36 mouse cellular contexts compared by ENCODE assay signal in the genomic region with DNA sequence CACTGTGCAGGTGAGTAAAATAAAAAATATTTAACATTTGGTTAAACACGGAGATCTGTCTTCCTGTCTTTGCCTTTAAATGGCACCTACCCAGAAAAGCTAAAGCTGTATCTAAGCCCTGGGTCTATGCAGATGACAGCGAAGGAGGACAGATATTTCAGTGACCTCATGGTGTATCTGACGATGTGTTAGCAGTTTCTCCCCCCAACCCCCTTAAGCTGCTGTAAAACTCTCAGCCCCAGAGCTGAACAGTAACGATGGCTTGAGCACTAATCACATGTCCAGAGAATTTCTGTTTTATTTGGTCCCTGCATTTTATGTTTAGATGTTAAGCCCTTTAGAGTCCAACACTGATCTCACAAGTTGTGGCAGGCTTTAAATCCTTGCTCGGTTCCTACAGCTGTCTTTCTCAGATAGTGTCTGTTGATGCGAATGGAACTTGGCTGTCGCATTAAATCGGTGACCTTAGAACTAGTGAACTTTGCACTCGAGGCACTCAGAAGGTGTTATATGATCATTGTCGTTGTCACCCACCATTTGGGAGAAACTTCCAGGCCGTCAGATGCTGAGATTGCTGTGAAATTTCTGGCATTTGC. TPM values are rescaled to one million over a fixed set of nuclear protein-coding genes. Genes with fewer than 3 reads are reported as not detected.
DNase-seq lines count a peak whose midpoint lies in the region; ATAC-seq and TF ChIP-seq lines count a peak whose summit lies in the region.
"Had no signal": no experiment of that assay in that cellular context is flagged by ENCODE, and none has a peak within 500 bp of the region (broad histone marks: within the 10 kb centered on the region; RNA-seq: fewer than 3 reads in every experiment).

No protein-coding gene starts in this region.

- H3K9ac ChIP-seq in heart, embryonic 12.5 days, result no peak overlapping the region
- no peak overlapping the region for H3K9ac ChIP-seq in lung, embryonic 14.5 days
- no peak overlapping the region for H3K9ac ChIP-seq in midbrain, embryonic 11.5 days (ENCODE audit: low read length)
- H3K9ac ChIP-seq in midbrain, embryonic 14.5 days (replicated peaks; ENCODE audit: low read length), result no peak overlapping the region
- H3K9ac ChIP-seq: forebrain, embryonic 12.5 days; forebrain, postnatal 0 days; hindbrain, embryonic 12.5 days; intestine, embryonic 15.5 days; liver, embryonic 14.5 days; midbrain, embryonic 15.5 days; neural tube, embryonic 15.5 days had no signal

- H3K27me3 ChIP-seq in heart, embryonic 12.5 days (replicated peaks), result no peaks in the 10 kb centered on the region
- H3K27me3 ChIP-seq in lung, embryonic 14.5 days (ENCODE audit: insufficient read depth, low read length), result no peaks in the 10 kb centered on the region
- no peaks in the 10 kb centered on the region for H3K27me3 ChIP-seq in midbrain, embryonic 11.5 days (ENCODE audit: control insufficient read depth, insufficient read depth, low read length)
- H3K27me3 ChIP-seq in midbrain, embryonic 14.5 days (ENCODE audit: control insufficient read depth, insufficient read depth, low read length), result no peaks in the 10 kb centered on the region
- H3K27me3 ChIP-seq: CH12.LX; hindbrain, embryonic 12.5 days; intestine, embryonic 15.5 days; midbrain, embryonic 15.5 days; neural tube, embryonic 15.5 days had no signal

- no peak overlapping the region for H3K4me3 ChIP-seq in heart, embryonic 12.5 days
- no peak overlapping the region for H3K4me3 ChIP-seq in lung, embryonic 14.5 days (ENCODE audit: low read depth, low read length)
- H3K4me3 ChIP-seq in midbrain, embryonic 11.5 days (ENCODE audit: low read depth, low read length), result no peak overlapping the region
- no peak overlapping the region for H3K4me3 ChIP-seq in midbrain, embryonic 14.5 days (replicated peaks; ENCODE audit: low read depth, low read length)
- H3K4me3 ChIP-seq: forebrain, embryonic 12.5 days; hindbrain, embryonic 12.5 days; intestine, embryonic 15.5 days; layer of hippocampus, adult 2 months; left cerebral cortex, adult 2 months; midbrain, embryonic 15.5 days; neural tube, embryonic 15.5 days had no signal

- no peak for ATAC-seq in heart, embryonic 12.5 days (ENCODE audit: insufficient number of reproducible peaks, low FRiP score)
- peak; percentile 87 for ATAC-seq in lung, embryonic 14.5 days (ENCODE audit: insufficient read depth)
- ATAC-seq in midbrain, embryonic 11.5 days (ENCODE audit: low FRiP score), result no peak
- ATAC-seq in midbrain, embryonic 14.5 days (ENCODE audit: low FRiP score, low TSS enrichment), result no peak
- ATAC-seq: activated CD4-positive, CD25-positive, alpha-beta regulatory T cell, adult 4 months; forebrain, postnatal 0 days; hindbrain, postnatal 0 days; intestine, embryonic 15.5 days; midbrain, embryonic 15.5 days had no signal

- WGBS in heart, embryonic 12.5 days, result 34% methylated on average over 11 of the region's 11 CpGs
- 37% methylated on average over 11 of the region's 11 CpGs for WGBS in lung, embryonic 14.5 days
- 82% methylated on average over 11 of the region's 11 CpGs for WGBS in midbrain, embryonic 11.5 days
- 83% methylated on average over 11 of the region's 11 CpGs for WGBS in midbrain, embryonic 14.5 days

- peaks cover 8% of the 10 kb centered on the region; the same call in 1 of the 2 replicates for H3K4me1 ChIP-seq in heart, embryonic 12.5 days (replicated peaks)
- H3K4me1 ChIP-seq in lung, embryonic 14.5 days (ENCODE audit: insufficient read depth), result no peaks in the 10 kb centered on the region
- peaks cover 2% of the 10 kb centered on the region; the same call in 1 of the 2 replicates for H3K4me1 ChIP-seq in midbrain, embryonic 11.5 days (ENCODE audit: control insufficient read depth, insufficient read depth, low read length)
- 0 out of 2 replicates have a peak, but pooled peaks cover 3% of the 10 kb centered on the region for H3K4me1 ChIP-seq in midbrain, embryonic 14.5 days (ENCODE audit: control insufficient read depth, insufficient read depth, low read length)
- H3K4me1 ChIP-seq: intestine, embryonic 15.5 days; midbrain, embryonic 15.5 days; neural tube, embryonic 15.5 days had no signal

- H3K9me3 ChIP-seq in heart, embryonic 12.5 days (replicated peaks), result no peaks in the 10 kb centered on the region
- no peaks in the 10 kb centered on the region for H3K9me3 ChIP-seq in lung, embryonic 14.5 days (ENCODE audit: low read depth, low read length)
- no peaks in the 10 kb centered on the region for H3K9me3 ChIP-seq in midbrain, embryonic 11.5 days (ENCODE audit: control insufficient read depth, low read length)
- H3K9me3 ChIP-seq in midbrain, embryonic 14.5 days (ENCODE audit: control insufficient read depth, low read length), result no peaks in the 10 kb centered on the region
- H3K9me3 ChIP-seq: forebrain, embryonic 12.5 days; hindbrain, embryonic 12.5 days; intestine, embryonic 15.5 days; midbrain, embryonic 15.5 days; neural tube, embryonic 15.5 days had no signal

- intact Hi-C loops in heart, postnatal 14 days (cut with DNase I), result no loop called here

- DNase-seq in embryo, embryonic 10 days (ENCODE audit: low spot score), result peak; percentile 10
- no peak for DNase-seq in embryo, embryonic 11 days
- no peak for DNase-seq in heart, postnatal 14 days
- DNase-seq in lung, embryonic 14.5 days, result peak; percentile 82
- DNase-seq in lung, postnatal 36 days, result no peak
- DNase-seq in midbrain, embryonic 11.5 days (ENCODE audit: low spot score, missing footprints), result peak; percentile 69
- no peak for DNase-seq in midbrain, embryonic 14.5 days
- DNase-seq: adrenal gland, adult 8-10 months; cerebellum, adult 2 months; cerebellum, postnatal 14 days; forebrain, postnatal 0 days; heart, postnatal 10 days; kidney, adult 2 months; kidney, postnatal 36 days; liver; right cerebral cortex, postnatal 4 days; thymus, adult 18-20 months; thymus, postnatal 25 days had no signal

- TF ChIP-seq CTCF in lung, embryonic 14.5 days (IDR thresholded peaks at IDR 0.05; ENCODE audit: low read depth), result no peak

- H3K4me2 ChIP-seq in heart, embryonic 12.5 days, result peak overlapping the region; percentile 29
- no peak overlapping the region for H3K4me2 ChIP-seq in lung, embryonic 14.5 days
- no peak overlapping the region for H3K4me2 ChIP-seq in midbrain, embryonic 11.5 days
- H3K4me2 ChIP-seq in midbrain, embryonic 14.5 days (ENCODE audit: low read length), result no peak overlapping the region
- H3K4me2 ChIP-seq: forebrain, embryonic 12.5 days; hindbrain, embryonic 12.5 days; intestine, embryonic 15.5 days; midbrain, embryonic 15.5 days; neural tube, embryonic 15.5 days had no signal

- H3K27ac ChIP-seq in heart, embryonic 12.5 days (ENCODE audit: poor library complexity, severe bottlenecking), result no peak overlapping the region
- H3K27ac ChIP-seq in lung, embryonic 14.5 days (ENCODE audit: low read depth), result no peak overlapping the region
- no peak overlapping the region for H3K27ac ChIP-seq in midbrain, embryonic 11.5 days (ENCODE audit: low read depth, low read length)
- H3K27ac ChIP-seq in midbrain, embryonic 14.5 days (replicated peaks; ENCODE audit: low read depth, low read length), result no peak overlapping the region
- H3K27ac ChIP-seq: forebrain, embryonic 12.5 days; hindbrain, embryonic 12.5 days; hindbrain, postnatal 0 days; intestine, embryonic 15.5 days; layer of hippocampus, adult 2 months; left cerebral cortex, adult 2 months; liver, embryonic 14.5 days; macrophage; midbrain, embryonic 15.5 days; neural tube, embryonic 15.5 days; stomach, postnatal 0 days had no signal

- H3K36me3 ChIP-seq in heart, embryonic 12.5 days, result no peaks in the 10 kb centered on the region
- no peaks in the 10 kb centered on the region for H3K36me3 ChIP-seq in lung, embryonic 14.5 days (ENCODE audit: insufficient read depth)
- H3K36me3 ChIP-seq in midbrain, embryonic 11.5 days (ENCODE audit: control insufficient read depth, insufficient read depth, low read length), result no peaks in the 10 kb centered on the region
- no peaks in the 10 kb centered on the region for H3K36me3 ChIP-seq in midbrain, embryonic 14.5 days (ENCODE audit: control insufficient read depth, insufficient read depth, low read length)
- H3K36me3 ChIP-seq: forebrain, embryonic 12.5 days; hindbrain, embryonic 12.5 days; intestine, embryonic 15.5 days; midbrain, embryonic 15.5 days; neural tube, embryonic 15.5 days had no signal

RNA-seq across cellular contexts. Expression of a gene that starts 5.4 kb away (rescaled TPM):
- 0.08 TPM in 1 of 2 replicates, not detected in the other for polyA plus RNA-seq in heart, embryonic 12.5 days (2016; fragmentation: Nextera tagmentation; extraction: Ambion mirVana)
- total RNA-seq in heart, postnatal 14 days (2021), result under 1 TPM; 0.10 to 0.15 TPM
- 0.03 TPM in 1 of 2 replicates, not detected in the other for polyA plus RNA-seq in lung, embryonic 14.5 days (2014; fragmentation: Nextera tagmentation; extraction: Ambion mirVana)
- 0.04 and 0.07 TPM in 2 replicates for polyA plus RNA-seq in midbrain, embryonic 11.5 days (2014; fragmentation: Nextera tagmentation; extraction: Ambion mirVana)
- 0.19 and 0.62 TPM in 2 replicates for polyA plus RNA-seq in midbrain, embryonic 14.5 days (2014; fragmentation: Nextera tagmentation; extraction: Ambion mirVana)
- total RNA-seq: CH12.LX; gastrocnemius, adult 8-10 months; megakaryocyte-erythroid progenitor cell, adult 5-6 weeks had no signal
- polyA plus RNA-seq: C2C12; kidney, adult 2 months; macrophage; spleen, adult 2 months; stomach, postnatal 0 days had no signal

Comparison
In these comparisons a context has a peak if more than half of its experiments do, and no peak if none do; other contexts are left out.
1. DNase-seq: peak in embryo, embryonic 10 days (single experiment), lung, embryonic 14.5 days (single experiment) and midbrain, embryonic 11.5 days (single experiment); none in embryo, embryonic 11 days (single experiment), heart, postnatal 14 days (0 of 2), lung, postnatal 36 days (single experiment) and midbrain, embryonic 14.5 days (single experiment).